Mouse (Mus musculus) brain, embryonic 14.5 days (tissue): Measurements from ENCODE around the gene Acd.

Source experiments
- CTCF ChIP-seq: fragments of 200-500 bp; IDR thresholded peaks from 2 replicates; pipeline ENCODE4 v1.5.1; 2012; ENCODE audit warnings: inconsistent platforms, mild to moderate bottlenecking, moderate library complexity, borderline replicate concordance; ENCODE audit not compliant: insufficient read depth, insufficient read length; ENCODE audit errors: extremely low read depth
- POLR2A ChIP-seq: fragments of 200-500 bp; IDR thresholded peaks from 2 replicates; pipeline ENCODE4 v1.6.1; 2012; ENCODE audit warnings: mild to moderate bottlenecking, inconsistent platforms, borderline replicate concordance; ENCODE audit not compliant: poor library complexity, insufficient read depth, insufficient read length, severe bottlenecking; ENCODE audit errors: extremely low read depth

DNA sequence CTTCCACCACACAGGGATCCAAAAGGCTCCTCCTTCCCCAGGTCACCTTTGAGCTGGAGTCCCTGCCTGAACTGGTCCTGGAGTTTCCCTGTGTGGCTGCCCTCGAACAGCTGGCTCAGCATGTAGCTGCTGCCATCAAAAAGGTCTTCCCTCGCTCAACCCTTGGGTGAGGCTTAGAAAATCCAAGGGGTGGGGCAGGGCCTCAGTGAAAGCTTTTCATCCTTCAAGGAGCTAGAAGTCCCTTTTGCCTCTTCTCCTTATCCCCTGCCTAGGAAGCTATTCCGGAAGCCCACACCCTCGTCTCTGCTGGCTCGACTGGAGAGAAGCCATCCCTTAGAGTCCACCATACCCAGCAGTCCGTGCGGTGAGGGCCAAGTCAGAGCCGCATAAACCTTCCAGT, 13.4 kb downstream of the Acd start:
- TF ChIP-seq CTCF (no peak), POLR2A (no peak)
